Mouse (Mus musculus): ENCODE measurements at regions not wholly inside any gene's neighbourhood (a gene's known extent, or its start where the extent isn't known, plus 50 kb on each side); places are given as distances from the start of the nearest gene placed in this dataset.

GRCm38 (mm10) chr13:48160161-48160560 lies 100.9 kb upstream of the Id4 start:
- no peak overlapping the region for H3K9ac ChIP-seq (ENCODE audit: low read length)
- ATAC-seq (ENCODE audit: low FRiP score, low TSS enrichment) (no peak), DNase-seq (ENCODE audit: low spot score) (no peak)
- no peaks in the 10 kb centered on the region for H3K27me3 ChIP-seq (ENCODE audit: control insufficient read depth, insufficient read depth, low read length)
- no peak overlapping the region for H3K4me3 ChIP-seq (ENCODE audit: low read depth, low read length)
- no peaks in the 10 kb centered on the region for H3K9me3 ChIP-seq (ENCODE audit: control insufficient read depth, low read length)
- no peak overlapping the region for H3K27ac ChIP-seq (replicated peaks)
- H3K4me1 ChIP-seq (replicated peaks; ENCODE audit: control insufficient read depth, insufficient read depth), result no peaks in the 10 kb centered on the region
- TF ChIP-seq CTCF (IDR thresholded peaks at IDR 0.05; ENCODE audit: low read depth) (no peak), EP300 (optimal IDR thresholded peaks at IDR 0.05) (no peak)
- H3K4me2 ChIP-seq (replicated peaks; ENCODE audit: low read depth), result no peak overlapping the region
- WGBS, result 66% methylated on average over 5 of the region's 5 CpGs
- H3K36me3 ChIP-seq (ENCODE audit: control insufficient read depth, insufficient read depth, low read length), result no peaks in the 10 kb centered on the region

GRCm38 (mm10) chr13:48161339-48161738 lies 99.7 kb upstream of the Id4 start:
- ATAC-seq (ENCODE audit: low FRiP score, low TSS enrichment), result no peak
- Histone ChIP-seq H3K36me3 (ENCODE audit: control insufficient read depth, insufficient read depth, low read length) (no peaks in the 10 kb centered on the region), H3K4me3 (ENCODE audit: low read depth, low read length) (no peak overlapping the region), H3K4me2 (replicated peaks; ENCODE audit: low read depth) (no peak overlapping the region), H3K27ac (replicated peaks) (no peak overlapping the region), H3K9ac (ENCODE audit: low read length) (no peak overlapping the region), H3K27me3 (ENCODE audit: control insufficient read depth, insufficient read depth, low read length) (no peaks in the 10 kb centered on the region), H3K9me3 (ENCODE audit: control insufficient read depth, low read length) (no peaks in the 10 kb centered on the region), H3K4me1 (replicated peaks; ENCODE audit: control insufficient read depth, insufficient read depth) (no peaks in the 10 kb centered on the region)
- WGBS, result 77% methylated on average over 9 of the region's 9 CpGs
- no peak for DNase-seq (ENCODE audit: low spot score)
- TF ChIP-seq CTCF (IDR thresholded peaks at IDR 0.05; ENCODE audit: low read depth) (no peak), EP300 (optimal IDR thresholded peaks at IDR 0.05) (no peak)

GRCm38 (mm10) chr13:48164586-48164985 lies 96.4 kb upstream of the Id4 start:
- TF ChIP-seq EP300 (optimal IDR thresholded peaks at IDR 0.05), result no peak
- no peak for TF ChIP-seq CTCF (IDR thresholded peaks at IDR 0.05; ENCODE audit: low read depth)
- no peaks in the 10 kb centered on the region for H3K9me3 ChIP-seq (ENCODE audit: control insufficient read depth, low read length)
- WGBS, result 87% methylated on average over 6 of the region's 6 CpGs
- no peak overlapping the region for H3K4me2 ChIP-seq (replicated peaks; ENCODE audit: low read depth)
- no peaks in the 10 kb centered on the region for H3K36me3 ChIP-seq (ENCODE audit: control insufficient read depth, insufficient read depth, low read length)
- no peak overlapping the region for H3K4me3 ChIP-seq (ENCODE audit: low read depth, low read length)
- no peak for DNase-seq (ENCODE audit: low spot score)
- H3K27ac ChIP-seq (replicated peaks), result no peak overlapping the region
- no peak overlapping the region for H3K9ac ChIP-seq (ENCODE audit: low read length)
- ATAC-seq (ENCODE audit: low FRiP score, low TSS enrichment), result no peak
- no peaks in the 10 kb centered on the region for H3K4me1 ChIP-seq (replicated peaks; ENCODE audit: control insufficient read depth, insufficient read depth)
- H3K27me3 ChIP-seq (ENCODE audit: control insufficient read depth, insufficient read depth, low read length), result no peaks in the 10 kb centered on the region

GRCm38 (mm10) chr13:48165838-48166237 lies 95.2 kb upstream of the Id4 start:
- no peak for TF ChIP-seq CTCF (IDR thresholded peaks at IDR 0.05; ENCODE audit: low read depth)
- no peak for TF ChIP-seq EP300 (optimal IDR thresholded peaks at IDR 0.05)
- Histone ChIP-seq H3K9me3 (ENCODE audit: control insufficient read depth, low read length) (no peaks in the 10 kb centered on the region), H3K4me1 (replicated peaks; ENCODE audit: control insufficient read depth, insufficient read depth) (no peaks in the 10 kb centered on the region), H3K9ac (ENCODE audit: low read length) (no peak overlapping the region), H3K4me2 (replicated peaks; ENCODE audit: low read depth) (no peak overlapping the region), H3K27ac (replicated peaks) (no peak overlapping the region), H3K36me3 (ENCODE audit: control insufficient read depth, insufficient read depth, low read length) (no peaks in the 10 kb centered on the region), H3K27me3 (ENCODE audit: control insufficient read depth, insufficient read depth, low read length) (no peaks in the 10 kb centered on the region), H3K4me3 (ENCODE audit: low read depth, low read length) (no peak overlapping the region)
- DNase-seq (ENCODE audit: low spot score) (no peak), ATAC-seq (ENCODE audit: low FRiP score, low TSS enrichment) (no peak)
- 72% methylated on average over 1 of the region's 1 CpGs for WGBS

- H3K4me1 ChIP-seq (replicated peaks; ENCODE audit: control insufficient read depth, insufficient read depth), result no peaks in the 10 kb centered on the region
- no peak overlapping the region for H3K4me2 ChIP-seq (replicated peaks; ENCODE audit: low read depth)
- no peak overlapping the region for H3K27ac ChIP-seq (replicated peaks)
- no peaks in the 10 kb centered on the region for H3K27me3 ChIP-seq (ENCODE audit: control insufficient read depth, insufficient read depth, low read length)
- no peak for DNase-seq (ENCODE audit: low spot score)
- 55% methylated on average over 8 of the region's 8 CpGs for WGBS
- no peaks in the 10 kb centered on the region for H3K9me3 ChIP-seq (ENCODE audit: control insufficient read depth, low read length)
- no peak overlapping the region for H3K4me3 ChIP-seq (ENCODE audit: low read depth, low read length)
- ATAC-seq (ENCODE audit: low FRiP score, low TSS enrichment), result no peak
- no peak for TF ChIP-seq CTCF (IDR thresholded peaks at IDR 0.05; ENCODE audit: low read depth)
- no peak for TF ChIP-seq EP300 (optimal IDR thresholded peaks at IDR 0.05)
- H3K9ac ChIP-seq (ENCODE audit: low read length), result no peak overlapping the region
- no peaks in the 10 kb centered on the region for H3K36me3 ChIP-seq (ENCODE audit: control insufficient read depth, insufficient read depth, low read length)
Observed at GRCm38 (mm10) chr13:48167976-48168375, 93.1 kb upstream of the Id4 start.

- no peak for ATAC-seq (ENCODE audit: low FRiP score, low TSS enrichment)
- Histone ChIP-seq H3K27ac (replicated peaks) (no peak overlapping the region), H3K4me2 (replicated peaks; ENCODE audit: low read depth) (no peak overlapping the region), H3K27me3 (ENCODE audit: control insufficient read depth, insufficient read depth, low read length) (no peaks in the 10 kb centered on the region), H3K36me3 (ENCODE audit: control insufficient read depth, insufficient read depth, low read length) (no peaks in the 10 kb centered on the region), H3K4me3 (ENCODE audit: low read depth, low read length) (no peak overlapping the region), H3K9ac (ENCODE audit: low read length) (no peak overlapping the region), H3K4me1 (replicated peaks; ENCODE audit: control insufficient read depth, insufficient read depth) (no peaks in the 10 kb centered on the region), H3K9me3 (ENCODE audit: control insufficient read depth, low read length) (no peaks in the 10 kb centered on the region)
- WGBS, result 53% methylated on average over 16 of the region's 16 CpGs
- TF ChIP-seq EP300 (optimal IDR thresholded peaks at IDR 0.05) (no peak), CTCF (IDR thresholded peaks at IDR 0.05; ENCODE audit: low read depth) (no peak)
- DNase-seq (ENCODE audit: low spot score), result no peak
Observed at GRCm38 (mm10) chr13:48171309-48171953, 89.6 kb upstream of the Id4 start.
